Mouse (Mus musculus) forebrain, embryonic 16.5 days (tissue): ENCODE measurements around the gene Stmnd1. TPM values are rescaled to one million over a fixed set of nuclear protein-coding genes. Genes with fewer than 3 reads are reported as not detected.

Experiments
- ATAC-seq: fragments of 200-750 bp; cut with Nextera tagmentation; 2 replicates; pipeline ENCODE4 v1.8.0; 2017; ENCODE audit warnings: mild to moderate bottlenecking, moderate library complexity
- H3K27ac ChIP-seq: fragments of 300-500 bp; sonication (generic); 2 replicates; pipeline ENCODE4 v1.5.1; 2014; ENCODE audit warnings: low read length, control low read depth
- H3K27me3 ChIP-seq: fragments of 300-500 bp; sonication (generic); replicated peaks from 2 replicates; pipeline ENCODE4 v1.6.1; 2014; ENCODE audit warnings: low read length; ENCODE audit not compliant: control insufficient read depth, insufficient read depth
- H3K36me3 ChIP-seq: fragments of 300-500 bp; sonication (generic); 2 replicates; pipeline ENCODE4 v1.6.1; 2014; ENCODE audit not compliant: control insufficient read depth, insufficient read depth
- H3K4me1 ChIP-seq: fragments of 300-500 bp; sonication (generic); replicated peaks from 2 replicates; pipeline ENCODE4 v1.6.1; 2014; ENCODE audit warnings: low read length; ENCODE audit not compliant: control insufficient read depth, insufficient read depth
- H3K4me2 ChIP-seq: fragments of 300-500 bp; sonication (generic); 2 replicates; pipeline ENCODE4 v1.6.1; 2014; ENCODE audit warnings: mild to moderate bottlenecking, low read length, control low read depth
- H3K4me3 ChIP-seq: fragments of 300-500 bp; sonication (generic); replicated peaks from 2 replicates; pipeline ENCODE4 v1.5.1; 2014; ENCODE audit warnings: mild to moderate bottlenecking, low read length, control low read depth
- H3K9ac ChIP-seq: fragments of 300-500 bp; sonication (generic); replicated peaks from 2 replicates; pipeline ENCODE4 v1.6.1; 2014; ENCODE audit warnings: low read depth, low read length, control low read depth
- H3K9me3 ChIP-seq: fragments of 300-500 bp; sonication (generic); 2 replicates; pipeline ENCODE4 v1.6.1; 2016; ENCODE audit warnings: low read length; ENCODE audit not compliant: control insufficient read depth
- WGBS: fragments of 180-500 bp; shearing (Covaris S2); extraction: QIAGEN DNeasy Blood & Tissue Kit; methylation state at CpG from one replicate; pipeline ENCODE4 v1.1.7; 2014; 5-methylcytosine and 5-hydroxymethylcytosine counted together
- polyA plus RNA-seq: library from polyadenylated mRNA; unstranded; fragments of >200 nt; fragmentation: Nextera tagmentation; extraction: Ambion mirVana; gene quantifications from 2 replicates; pipeline ENCODE4 v1.2.1, GENCODE M21; 2015

The Stmnd1 gene
- polyA plus RNA-seq, 1 experiment from 2014 or later: not detected

GRCm38 (mm10) chr13:46254171-46254570 is 19.4 kb upstream of the Stmnd1 start:
- WGBS: 96% methylated on average over 5 of the region's 5 CpGs
- no peak overlapping the region for H3K27ac ChIP-seq
- H3K9me3 ChIP-seq: no peaks in the 10 kb centered on the region
- H3K4me1 ChIP-seq: 0 out of 2 replicates have a peak, but pooled peaks cover 3% of the 10 kb centered on the region
- H3K9ac ChIP-seq: no peak overlapping the region
- no peak overlapping the region for H3K4me3 ChIP-seq
- no peak overlapping the region for H3K4me2 ChIP-seq
- no peaks in the 10 kb centered on the region for H3K36me3 ChIP-seq
- H3K27me3 ChIP-seq: no peaks in the 10 kb centered on the region
- no peak for ATAC-seq

- Histone ChIP-seq H3K4me2 (no peak overlapping the region), H3K36me3 (no peaks in the 10 kb centered on the region), H3K4me1 (0 out of 2 replicates have a peak, but pooled peaks cover 3% of the 10 kb centered on the region), H3K9me3 (no peaks in the 10 kb centered on the region), H3K4me3 (no peak overlapping the region), H3K27ac (no peak overlapping the region), H3K27me3 (no peaks in the 10 kb centered on the region), H3K9ac (no peak overlapping the region)
- no peak for ATAC-seq
- WGBS: 82% methylated on average over 6 of the region's 6 CpGs
These were observed 17.9 kb upstream of the Stmnd1 start for GRCm38 (mm10) chr13:46255616-46256015.

- Histone ChIP-seq H3K4me2 (no peak overlapping the region), H3K27ac (no peak overlapping the region), H3K4me3 (no peak overlapping the region), H3K9me3 (no peaks in the 10 kb centered on the region), H3K27me3 (no peaks in the 10 kb centered on the region), H3K36me3 (no peaks in the 10 kb centered on the region), H3K9ac (no peak overlapping the region), H3K4me1 (0 out of 2 replicates have a peak, but pooled peaks cover 3% of the 10 kb centered on the region)
- ATAC-seq: peak; percentile 64
- 5% methylated on average over 4 of the region's 4 CpGs for WGBS
These were observed 15.7 kb upstream of the Stmnd1 start for GRCm38 (mm10) chr13:46257847-46258246.

GRCm38 (mm10) chr13:46259526-46259925 is 14.0 kb upstream of the Stmnd1 start:
- no peak overlapping the region for H3K4me3 ChIP-seq
- no peaks in the 10 kb centered on the region for H3K36me3 ChIP-seq
- 0 out of 2 replicates have a peak, but pooled peaks cover 3% of the 10 kb centered on the region for H3K4me1 ChIP-seq
- ATAC-seq: no peak
- WGBS: 78% methylated on average over 4 of the region's 4 CpGs
- H3K9me3 ChIP-seq: no peaks in the 10 kb centered on the region
- H3K4me2 ChIP-seq: no peak overlapping the region
- no peak overlapping the region for H3K9ac ChIP-seq
- H3K27me3 ChIP-seq: no peaks in the 10 kb centered on the region
- no peak overlapping the region for H3K27ac ChIP-seq

GRCm38 (mm10) chr13:46261244-46261643 is 12.3 kb upstream of the Stmnd1 start:
- Histone ChIP-seq H3K27ac (no peak overlapping the region), H3K4me2 (no peak overlapping the region), H3K27me3 (no peaks in the 10 kb centered on the region), H3K9me3 (no peaks in the 10 kb centered on the region), H3K36me3 (no peaks in the 10 kb centered on the region), H3K9ac (no peak overlapping the region), H3K4me1 (0 out of 2 replicates have a peak, but pooled peaks cover 3% of the 10 kb centered on the region), H3K4me3 (no peak overlapping the region)
- WGBS: 48% methylated on average over 3 of the region's 3 CpGs
- ATAC-seq: no peak

- no peak overlapping the region for H3K4me2 ChIP-seq
- H3K27me3 ChIP-seq: no peaks in the 10 kb centered on the region
- no peak for ATAC-seq
- H3K9me3 ChIP-seq: no peaks in the 10 kb centered on the region
- no peaks in the 10 kb centered on the region for H3K36me3 ChIP-seq
- H3K4me1 ChIP-seq: peaks cover 16% of the 10 kb centered on the region
- H3K27ac ChIP-seq: no peak overlapping the region
- H3K4me3 ChIP-seq: no peak overlapping the region
- no peak overlapping the region for H3K9ac ChIP-seq
These were observed 5.7 kb upstream of the Stmnd1 start for GRCm38 (mm10) chr13:46267783-46268182.

GRCm38 (mm10) chr13:46268341-46268740 is 5.2 kb upstream of the Stmnd1 start:
- Histone ChIP-seq H3K36me3 (no peaks in the 10 kb centered on the region), H3K4me3 (no peak overlapping the region), H3K9ac (no peak overlapping the region), H3K9me3 (no peaks in the 10 kb centered on the region), H3K27ac (no peak overlapping the region), H3K4me2 (no peak overlapping the region), H3K4me1 (peaks cover 18% of the 10 kb centered on the region), H3K27me3 (no peaks in the 10 kb centered on the region)
- ATAC-seq: no peak
- WGBS: 24% methylated on average over 3 of the region's 3 CpGs

GRCm38 (mm10) chr13:46268815-46269445 is 4.6 kb upstream of the Stmnd1 start:
- H3K9ac ChIP-seq: no peak overlapping the region
- peak; percentile 55 for ATAC-seq

GRCm38 (mm10) chr13:46272811-46273452 is 589 bp upstream of the Stmnd1 start:
- no peak overlapping the region for H3K4me3 ChIP-seq
- H3K9ac ChIP-seq: no peak overlapping the region
- no peaks in the 10 kb centered on the region for H3K27me3 ChIP-seq
- no peaks in the 10 kb centered on the region for H3K36me3 ChIP-seq
- no peak overlapping the region for H3K27ac ChIP-seq
- WGBS: 16% methylated on average over 17 of the region's 17 CpGs
- peaks cover 20% of the 10 kb centered on the region for H3K4me1 ChIP-seq
- ATAC-seq: no peak
- no peaks in the 10 kb centered on the region for H3K9me3 ChIP-seq
- no peak overlapping the region for H3K4me2 ChIP-seq

More at GRCm38 (mm10) chr13:46268815-46269445, 4.6 kb upstream of the Stmnd1 start:
- Histone ChIP-seq H3K4me2 (peak overlapping the region; percentile 25), H3K4me1 (peaks cover 20% of the 10 kb centered on the region), H3K4me3 (no peak overlapping the region), H3K36me3 (no peaks in the 10 kb centered on the region), H3K9me3 (no peaks in the 10 kb centered on the region), H3K27me3 (no peaks in the 10 kb centered on the region), H3K27ac (no peak overlapping the region)
- 6% methylated on average over 7 of the region's 7 CpGs for WGBS
